Mouse (Mus musculus): ENCODE measurements at regions not wholly inside any gene's neighbourhood (a gene's known extent, or its start where the extent isn't known, plus 50 kb on each side); places are given as distances from the start of the nearest gene placed in this dataset.
A peak's percentile ranks its signal among the peaks of the same experiment; 100 is the strongest.

DNA sequence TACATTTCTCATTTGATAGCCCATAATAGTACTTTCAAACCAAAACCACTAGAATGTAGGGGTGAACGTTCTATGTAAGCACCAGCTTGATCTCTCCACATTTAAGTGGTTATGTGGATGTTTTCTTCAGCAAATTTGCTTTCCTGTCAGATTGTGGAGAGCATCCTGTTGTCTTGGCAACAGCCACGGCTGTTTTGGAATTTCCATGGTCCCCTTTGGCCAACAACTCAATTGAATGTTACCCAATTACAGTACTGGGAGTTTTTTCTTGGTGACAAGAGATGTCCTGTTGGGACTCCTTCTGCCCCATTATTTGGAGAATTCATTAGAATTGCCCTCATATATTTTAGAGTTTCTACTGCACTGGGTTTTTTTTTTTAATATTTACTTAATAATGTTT lies 503.2 kb downstream of the Ndufa4 start:
- no peak for DNase-seq (ENCODE audit: low read depth)

DNA sequence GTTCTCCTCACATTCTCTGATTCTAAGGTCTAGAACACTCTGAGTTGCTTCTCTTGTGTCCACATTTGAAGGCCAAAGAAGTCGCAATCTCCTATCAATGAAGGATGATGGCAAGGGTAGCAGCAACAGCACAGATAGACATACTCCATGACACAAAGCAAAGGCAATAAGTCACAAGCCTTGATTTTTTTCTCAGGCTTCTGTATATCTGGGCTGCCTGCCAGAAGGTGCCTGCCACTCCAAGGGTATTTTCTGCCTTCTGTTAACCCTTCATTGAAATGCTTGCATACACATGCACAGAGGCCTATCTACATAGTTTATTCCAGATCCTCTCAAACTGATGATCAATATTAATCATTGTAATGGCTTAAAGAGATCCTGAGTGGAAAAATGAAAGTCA lies 548.2 kb downstream of the Ndufa4 start:
- DNase-seq (ENCODE audit: low read depth): no peak

DNA sequence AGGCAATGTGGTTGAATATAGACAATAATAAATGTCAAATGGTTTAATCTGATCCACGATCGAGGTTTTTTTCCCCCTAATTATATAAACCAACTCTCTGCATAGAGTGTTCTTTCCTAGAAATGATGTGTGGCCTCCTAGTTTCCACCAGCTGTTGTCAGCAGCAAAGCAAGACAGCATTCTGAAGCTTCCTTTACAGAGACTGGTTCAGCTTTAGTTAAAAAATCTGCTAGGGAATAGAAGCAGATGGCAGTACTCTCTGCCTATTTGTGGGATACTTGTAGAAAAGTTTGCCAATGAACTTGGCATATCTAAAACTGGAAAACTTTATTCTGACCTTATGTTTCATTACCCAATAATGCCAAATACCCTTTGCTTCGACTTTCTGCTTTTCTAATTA lies 553.7 kb downstream of the Ndufa4 start:
- no peak for DNase-seq (ENCODE audit: low read depth)

DNA sequence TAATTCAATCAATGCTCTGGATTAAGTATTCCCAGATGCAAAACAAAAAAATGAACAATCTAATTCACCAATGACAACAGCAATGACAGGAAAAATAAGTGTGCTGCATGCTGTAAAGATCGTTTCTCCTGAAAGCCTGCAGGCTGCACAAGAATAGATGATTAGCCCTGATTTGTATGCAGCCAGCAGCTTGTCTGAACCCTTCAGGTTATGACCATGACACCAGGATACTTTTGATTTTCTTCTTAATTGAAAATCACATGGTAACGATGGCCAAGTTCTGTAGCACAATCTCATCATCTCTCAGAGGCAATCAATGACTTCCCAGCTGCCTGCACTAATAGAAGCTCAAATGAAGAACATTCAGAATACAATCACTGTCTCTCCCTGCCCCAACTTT lies 573.2 kb downstream of the Ndufa4 start:
- no peak for DNase-seq (ENCODE audit: low read depth)

DNA sequence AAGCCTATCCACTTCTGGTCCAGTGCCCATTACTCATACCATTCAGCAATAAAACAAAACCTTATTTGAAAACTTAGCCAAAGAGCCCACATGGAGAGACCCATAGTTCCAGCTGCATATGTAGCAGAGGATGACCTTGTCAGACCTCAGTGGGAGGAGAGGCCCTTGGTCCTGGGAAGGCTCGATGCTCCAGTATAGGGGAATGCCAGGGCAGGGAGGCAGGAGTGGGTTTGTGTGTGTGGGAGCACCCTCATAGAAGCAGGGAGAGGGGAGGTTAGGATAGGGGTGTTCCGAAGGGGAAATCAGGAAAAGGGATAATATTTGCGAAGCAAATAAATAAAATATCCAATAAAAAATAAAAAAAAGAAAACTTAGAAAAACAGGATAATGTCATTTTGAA lies 593.6 kb downstream of the Ndufa4 start:
- DNase-seq (ENCODE audit: low read depth): no peak

DNA sequence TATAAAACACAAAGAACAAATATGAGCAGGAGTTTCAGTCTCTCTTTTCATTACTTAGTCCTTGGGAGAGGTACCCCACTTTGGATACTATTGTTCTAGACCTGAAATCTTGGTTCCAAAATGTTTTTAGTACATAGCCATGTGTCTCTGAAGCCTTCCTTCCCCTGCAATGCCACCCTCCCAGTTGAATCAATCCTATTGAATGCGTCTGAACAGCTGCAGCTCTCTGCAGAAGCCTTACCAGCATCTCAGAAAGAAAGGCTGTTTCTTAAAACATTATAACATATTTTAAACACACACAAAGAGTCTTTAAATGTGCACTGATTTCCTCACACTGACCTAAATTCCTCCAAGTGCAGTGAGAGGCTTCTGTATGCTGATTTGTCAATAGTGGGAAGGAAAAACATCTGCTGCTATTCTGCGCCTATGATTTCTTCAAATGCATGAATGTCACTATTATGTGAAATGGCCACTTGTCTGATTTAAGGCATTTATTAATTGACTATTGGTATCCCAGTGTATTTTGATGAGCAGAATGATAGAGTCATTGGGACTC lies 601.2 kb downstream of the Ndufa4 start:
- DNase-seq (ENCODE audit: low read depth): no peak

DNA sequence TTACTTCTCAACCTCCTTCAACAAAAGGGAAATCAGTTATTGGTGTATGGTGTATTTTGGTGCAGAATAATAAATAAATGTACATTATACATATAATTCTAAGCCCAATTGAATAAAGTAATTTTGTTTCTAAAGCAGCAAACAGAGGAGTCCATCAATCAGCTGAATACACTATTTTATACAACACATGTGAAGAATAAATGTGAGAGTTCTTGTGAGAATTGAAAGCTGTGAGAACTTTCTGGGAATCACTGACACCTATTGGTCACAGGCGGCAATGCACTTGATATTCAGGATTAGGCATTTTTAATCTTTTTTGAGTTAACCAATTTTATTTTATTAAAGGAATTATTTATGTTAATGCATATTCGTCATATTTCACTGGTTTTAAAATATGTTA lies 623.3 kb downstream of the Ndufa4 start:
- peak; percentile 5 for DNase-seq (ENCODE audit: low read depth)

DNA sequence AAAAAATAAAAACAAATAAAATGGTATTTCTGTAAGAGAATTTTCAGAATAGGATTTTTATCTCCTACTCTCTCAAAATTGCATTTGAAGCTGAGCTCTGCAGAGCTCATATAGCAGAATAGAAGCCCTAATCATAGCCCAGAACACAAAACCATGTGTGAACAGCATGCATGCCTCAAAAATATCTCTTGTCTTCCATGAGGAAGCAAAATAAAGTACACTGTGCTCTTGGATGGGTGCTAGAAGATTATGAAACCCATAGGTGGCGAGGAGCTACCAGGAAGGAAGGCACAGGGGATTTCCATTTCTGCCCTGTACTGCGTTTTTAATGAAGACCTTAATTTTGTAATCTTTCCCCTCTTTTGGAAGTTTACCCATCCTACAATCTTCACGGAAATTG lies 632.1 kb downstream of the Ndufa4 start:
- DNase-seq (ENCODE audit: low read depth): no peak

Data from c-Kit-positive CD71-positive TER-119-negative erythroid progenitor cells, embryonic 14.5 days (primary cell).